Mouse (Mus musculus) bone marrow macrophage, adult 2 months (primary cell): ENCODE results near the gene Als2. TPM values are rescaled to one million over a fixed set of nuclear protein-coding genes. Genes with fewer than 3 reads are reported as not detected.

ENCODE experiments used
- H3K27ac ChIP-seq: 2 replicates; pipeline ENCODE4 v1.5.1; 2012; ENCODE audit warnings: low read depth, low read length; ENCODE audit not compliant: insufficient read depth
- H3K4me1 ChIP-seq: 2 replicates; pipeline ENCODE4 v1.6.1; 2012; ENCODE audit warnings: low read length; ENCODE audit not compliant: control insufficient read depth, insufficient read depth
- H3K4me3 ChIP-seq: 2 replicates; pipeline ENCODE4 v1.5.1; 2012; ENCODE audit warnings: mild to moderate bottlenecking, low read length, moderate library complexity; ENCODE audit not compliant: insufficient read depth
- CTCF ChIP-seq: IDR thresholded peaks from 2 replicates; pipeline ENCODE4 v1.5.1; 2012; ENCODE audit warnings: low read depth, mild to moderate bottlenecking, low read length, moderate library complexity
- POLR2A ChIP-seq: IDR thresholded peaks from 2 replicates; pipeline ENCODE4 v1.6.1; 2012; ENCODE audit warnings: mild to moderate bottlenecking, low read depth, low read length, borderline replicate concordance
- polyA plus RNA-seq: library from polyadenylated mRNA; stranded (reverse); fragments of >200 nt; gene quantifications from 2 replicates; pipeline ENCODE4 v1.2.4, GENCODE M21; 2012; ENCODE audit not compliant: missing spikeins, insufficient read depth, insufficient read length

Gene Als2
- polyA plus RNA-seq, 1 experiment = 10.1 TPM

DNA sequence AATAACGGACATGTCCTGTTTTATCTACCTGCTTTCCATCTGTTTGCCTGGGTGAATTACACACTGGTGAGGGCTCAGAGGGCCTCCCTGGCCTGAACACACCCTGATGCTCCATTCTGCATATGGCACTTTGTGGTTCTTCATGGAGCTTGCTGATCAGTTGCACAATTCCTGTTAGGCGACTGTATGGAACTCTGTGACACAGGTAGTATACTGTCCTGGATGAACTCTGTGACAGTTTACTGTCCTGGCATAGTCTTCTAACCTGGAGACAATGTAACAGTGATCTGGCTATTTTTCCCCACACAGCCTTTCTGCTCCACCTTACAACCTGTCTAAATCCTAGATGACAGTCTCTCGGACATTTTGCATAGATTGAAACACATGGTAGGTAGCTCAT, 77.9 kb downstream of the Als2 start:
- Histone ChIP-seq H3K4me3 (no peak overlapping the region), H3K4me1 (peaks cover 3% of the 10 kb centered on the region; the same call in 1 of the 2 replicates), H3K27ac (no peak overlapping the region)
- TF ChIP-seq CTCF (no peak), POLR2A (no peak)

DNA sequence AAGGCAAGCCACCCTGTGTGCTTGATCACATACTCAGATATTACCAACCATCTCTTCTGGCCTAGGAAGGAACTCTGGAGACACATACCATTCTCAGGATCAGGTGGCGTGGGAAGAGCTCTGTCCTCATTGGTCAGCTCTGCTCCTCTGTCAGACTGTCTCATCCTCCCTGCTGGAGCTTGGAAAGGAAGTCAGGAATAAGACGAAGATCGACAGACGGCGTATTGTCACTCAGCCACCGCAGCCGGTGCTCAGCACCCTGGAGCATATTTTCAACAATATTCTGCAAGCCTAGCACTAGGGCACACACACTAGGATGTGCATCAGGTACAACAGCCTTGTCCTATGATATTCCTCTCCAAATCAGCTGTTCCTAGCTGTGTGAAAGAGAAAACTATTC, 78.5 kb downstream of the Als2 start:
- no peak for TF ChIP-seq POLR2A
- no peak for TF ChIP-seq CTCF
- Histone ChIP-seq H3K4me3 (no peak overlapping the region), H3K4me1 (peaks cover 3% of the 10 kb centered on the region; the same call in 1 of the 2 replicates), H3K27ac (no peak overlapping the region)

DNA sequence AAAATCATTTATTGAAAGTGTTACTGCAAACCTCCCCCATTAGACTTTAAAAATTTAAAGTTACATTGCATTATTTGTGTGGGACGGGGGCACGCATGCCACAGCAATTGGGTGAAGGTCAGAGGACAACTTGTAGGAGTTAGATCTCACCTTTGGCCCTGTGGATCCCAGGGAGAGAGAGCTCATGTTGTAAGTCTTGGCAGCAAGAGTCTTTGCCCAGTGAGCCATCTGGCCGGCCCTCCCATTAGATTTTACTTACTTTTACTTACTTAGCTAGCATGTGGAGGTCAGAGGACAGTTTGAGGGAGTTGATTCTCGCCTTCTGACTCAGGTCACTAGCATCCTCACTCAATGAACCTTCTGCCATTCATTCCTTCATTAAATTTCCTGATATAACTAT, 79.2 kb downstream of the Als2 start:
- Histone ChIP-seq H3K27ac (no peak overlapping the region), H3K4me3 (no peak overlapping the region), H3K4me1 (no peaks in the 10 kb centered on the region)
- TF ChIP-seq POLR2A (no peak), CTCF (no peak)

DNA sequence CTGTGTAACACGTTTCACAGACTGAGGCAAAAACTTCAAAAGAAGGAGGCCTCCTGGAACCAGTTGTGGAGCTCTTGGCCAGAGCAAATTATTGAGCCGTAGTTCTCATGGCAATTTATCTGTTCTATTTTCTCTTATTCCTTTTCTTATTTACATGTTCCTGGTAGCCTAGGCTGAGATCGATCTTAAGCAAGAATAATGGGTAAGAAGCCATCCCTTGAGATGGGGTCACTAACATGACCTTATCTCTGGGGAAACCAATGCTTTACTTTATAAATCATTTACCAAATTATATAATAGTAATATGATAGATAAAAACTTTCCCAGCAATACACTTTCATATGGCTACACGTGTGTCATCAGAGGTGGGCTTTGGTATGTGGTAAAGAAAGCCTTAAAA, 84.7 kb downstream of the Als2 start:
- no peak overlapping the region for H3K27ac ChIP-seq
- no peaks in the 10 kb centered on the region for H3K4me1 ChIP-seq
- no peak for TF ChIP-seq POLR2A
- TF ChIP-seq CTCF = no peak
- H3K4me3 ChIP-seq = no peak overlapping the region

DNA sequence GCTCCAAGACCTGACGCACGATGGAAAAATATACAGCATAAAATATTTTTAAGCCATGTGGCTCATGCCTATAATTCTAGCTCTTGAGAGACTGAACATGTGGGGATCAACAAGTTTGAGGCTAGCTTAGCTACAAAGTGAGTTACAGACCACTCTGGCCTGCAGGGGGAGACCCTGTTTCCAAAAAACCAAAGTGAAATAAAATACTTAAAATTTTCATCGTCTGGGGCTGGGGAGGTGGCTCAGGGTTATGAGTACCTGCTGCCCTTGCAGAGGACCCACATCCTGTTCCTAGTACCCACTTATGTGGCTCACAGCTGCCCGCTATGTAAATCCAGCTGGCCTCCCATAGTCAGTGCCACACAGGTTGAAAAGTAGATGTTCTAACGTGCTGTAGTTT, 86.5 kb downstream of the Als2 start:
- TF ChIP-seq CTCF = no peak
- no peak for TF ChIP-seq POLR2A
- Histone ChIP-seq H3K4me1 (no peaks in the 10 kb centered on the region), H3K27ac (no peak overlapping the region), H3K4me3 (no peak overlapping the region)

DNA sequence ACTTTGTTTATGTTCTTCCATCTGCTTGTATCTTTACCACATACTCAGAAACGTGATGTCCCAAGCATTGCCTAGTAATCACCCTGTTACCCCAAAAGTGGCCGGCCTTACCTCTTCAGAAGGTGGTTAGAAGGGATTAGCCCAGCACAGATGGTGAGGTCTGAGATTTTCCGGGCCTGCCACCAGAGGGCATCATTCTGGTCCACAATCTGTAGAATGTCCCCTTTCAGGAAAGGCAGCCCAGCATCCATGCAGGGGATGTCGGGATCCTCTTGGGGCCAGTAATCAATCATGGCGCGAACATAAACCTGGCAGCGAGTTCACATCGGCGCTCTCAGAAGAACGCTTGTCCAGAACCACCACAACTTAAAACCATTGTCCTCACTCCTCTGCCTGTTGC, 92.5 kb downstream of the Als2 start:
- no peaks in the 10 kb centered on the region for H3K4me1 ChIP-seq

DNA sequence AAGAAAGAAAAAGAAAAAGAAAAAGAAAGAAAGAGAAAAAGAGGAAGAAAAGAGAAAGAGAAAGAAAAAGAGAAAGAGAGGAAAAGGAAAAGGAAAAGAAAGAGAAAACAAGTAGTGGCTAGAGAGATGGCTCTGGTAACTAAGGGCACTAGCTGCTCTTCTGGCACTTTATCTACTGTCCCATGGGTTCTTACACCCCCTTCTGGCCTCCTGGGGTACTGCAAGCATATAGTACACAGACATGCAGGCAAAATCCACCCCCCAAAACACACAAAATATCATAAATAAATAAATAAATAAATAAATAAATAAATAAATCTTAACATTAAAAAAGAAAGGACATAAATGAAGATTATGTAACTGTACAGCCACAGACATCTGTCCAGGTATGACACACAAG, 94.2 kb downstream of the Als2 start:
- H3K4me3 ChIP-seq = no peak overlapping the region
- no peaks in the 10 kb centered on the region for H3K4me1 ChIP-seq
- H3K27ac ChIP-seq = no peak overlapping the region
- no peak for TF ChIP-seq CTCF
- no peak for TF ChIP-seq POLR2A

More for the DNA sequence above, 92.5 kb downstream of the Als2 start:
- H3K4me3 ChIP-seq = no peak overlapping the region
- peak; percentile 49 for TF ChIP-seq CTCF
- no peak for TF ChIP-seq POLR2A
- no peak overlapping the region for H3K27ac ChIP-seq

DNA sequence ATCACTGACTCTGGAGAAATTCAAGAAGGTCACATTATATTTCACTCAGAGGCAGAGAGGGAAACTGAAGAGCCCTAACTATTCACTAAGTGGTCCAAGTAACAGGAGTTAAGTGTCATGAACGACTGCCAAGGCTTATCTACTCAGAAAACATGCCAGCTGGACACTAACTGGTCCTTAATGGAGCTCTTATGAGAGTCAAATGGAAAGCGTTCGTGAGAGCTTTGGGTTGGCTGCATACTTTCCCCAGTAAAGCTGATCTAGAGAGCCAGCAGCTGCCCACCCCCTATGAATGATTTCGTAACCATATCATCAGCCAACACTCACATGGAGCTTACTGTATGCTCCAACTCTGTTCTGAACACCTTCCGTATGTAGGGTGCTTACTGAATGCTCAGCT, 102.6 kb downstream of the Als2 start:
- H3K4me3 ChIP-seq = no peak overlapping the region
- TF ChIP-seq CTCF (no peak), POLR2A (no peak)
- no peaks in the 10 kb centered on the region for H3K4me1 ChIP-seq
- H3K27ac ChIP-seq = no peak overlapping the region

DNA sequence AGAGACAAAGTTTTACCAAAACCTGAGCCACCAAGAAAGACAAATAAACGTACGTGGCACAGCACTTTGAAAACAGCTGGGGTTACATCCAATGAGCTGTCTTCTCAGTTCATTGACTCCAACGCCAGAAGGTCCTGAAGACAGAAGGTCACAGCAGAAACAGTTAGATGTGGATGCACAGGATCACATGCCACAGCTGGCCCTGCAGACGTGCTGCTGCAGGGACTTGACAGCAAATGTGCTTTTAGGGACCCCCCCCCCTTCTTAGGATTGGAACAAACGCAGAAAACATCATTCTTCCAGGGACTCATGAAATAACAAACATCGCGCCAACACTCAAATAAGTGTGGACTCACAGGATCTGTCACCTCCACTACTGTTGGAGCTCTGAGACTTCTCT, 108.2 kb downstream of the Als2 start:
- Histone ChIP-seq H3K4me1 (no peaks in the 10 kb centered on the region), H3K4me3 (no peak overlapping the region), H3K27ac (no peak overlapping the region)
- no peak for TF ChIP-seq POLR2A
- TF ChIP-seq CTCF = no peak

DNA sequence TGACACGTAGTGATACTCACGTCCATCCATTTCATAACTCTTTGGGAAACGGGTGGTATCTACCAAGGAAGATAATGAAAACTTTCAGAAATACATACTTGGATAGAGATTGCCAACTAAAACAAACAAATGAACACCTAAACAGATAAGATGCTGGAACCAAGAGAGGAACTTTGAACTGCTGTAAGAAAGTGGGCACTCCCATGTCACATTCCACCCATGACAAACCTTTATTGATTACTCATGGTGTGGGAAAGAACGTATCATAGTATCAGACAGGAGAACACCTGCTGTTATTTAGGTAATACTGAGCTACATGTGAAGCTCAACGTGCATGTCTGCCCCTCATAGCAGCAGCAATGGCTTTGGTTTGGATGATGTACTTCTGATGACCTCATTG, 111.5 kb downstream of the Als2 start:
- TF ChIP-seq POLR2A (no peak), CTCF (no peak)
- Histone ChIP-seq H3K4me1 (no peaks in the 10 kb centered on the region), H3K27ac (no peak overlapping the region), H3K4me3 (no peak overlapping the region)

DNA sequence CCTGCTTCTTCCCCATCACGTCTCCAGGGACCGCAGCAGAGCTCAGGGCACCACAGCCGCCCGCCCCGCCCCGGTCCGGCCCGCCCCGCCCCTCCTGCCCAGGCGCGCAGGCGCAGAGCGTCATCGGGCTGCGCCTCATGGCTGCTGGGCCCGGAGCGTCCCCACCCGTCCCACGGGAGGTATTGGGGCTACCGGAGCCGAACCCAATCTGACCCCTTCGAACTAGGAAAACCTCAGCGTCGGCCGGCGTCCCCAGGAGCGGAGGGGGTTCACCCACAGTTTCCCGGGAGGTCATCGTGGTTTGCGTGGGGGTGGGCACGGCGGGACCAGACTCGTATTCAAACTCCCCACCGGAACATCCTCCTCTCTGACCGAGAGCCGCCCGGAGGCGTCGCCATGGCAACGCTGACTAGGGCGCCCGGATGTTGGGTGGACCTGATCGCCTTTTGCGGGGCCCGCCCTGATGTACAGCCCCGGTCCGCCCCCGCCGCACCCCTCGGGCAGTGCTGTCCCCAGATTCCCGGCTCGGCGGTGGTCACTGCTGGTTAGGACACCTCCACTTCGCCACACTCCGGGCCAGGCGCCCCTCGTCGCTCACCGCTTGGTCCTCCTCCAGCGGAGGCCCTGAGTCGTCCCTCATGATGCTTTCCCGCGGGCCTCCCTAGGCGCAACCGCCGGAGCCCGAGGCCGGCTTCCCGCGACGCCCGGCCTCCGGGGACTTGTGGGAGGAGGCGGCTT, 117.1 kb downstream of the Als2 start, which contains the start of gene Tmem237:
TSS of gene Tmem237 (minus strand) at position 689 of the 738 bp plus-strand sequence.
- H3K4me1 ChIP-seq = no peaks in the 10 kb centered on the region
- H3K27ac ChIP-seq = peak within 1 kb of the TSS; percentile 35
- peak within 1 kb of the TSS; percentile 99 for H3K4me3 ChIP-seq
- TF ChIP-seq POLR2A = no peak
- TF ChIP-seq CTCF = no peak

Other genes with a start within 250 kb of the Als2 start
- gene C2cd6, start 142.3 kb downstream of the Als2 start, polyA plus RNA-seq = not detected in 2 replicates
- 14.7 and 18.6 TPM in 2 replicates for gene Tmem237, start 116.8 kb downstream of the Als2 start, polyA plus RNA-seq
- gene Mpp4, start 73.8 kb downstream of the Als2 start, polyA plus RNA-seq = not detected in 2 replicates
- 0.51 TPM in 1 of 2 replicates, not detected in the other for gene Cdk15, start 19.7 kb upstream of the Als2 start, polyA plus RNA-seq
- 4.3 and 4.5 TPM in 2 replicates for gene Fzd7, start 245.2 kb upstream of the Als2 start, polyA plus RNA-seq